Mouse (Mus musculus): ENCODE data around the gene Gm3448. TPM values are rescaled to one million over a fixed set of nuclear protein-coding genes. Genes with fewer than 3 reads are reported as not detected.
"Not testable (repeated sequence)": the region's sequence is repeated elsewhere in the genome, so short reads cannot be mapped to it uniquely, and the experiment has no call there.

Gm3448 gene
- polyA plus RNA-seq (2014; fragmentation: Nextera tagmentation; extraction: Ambion mirVana) = 3.8 and 4.6 TPM in 2 replicates

DNA sequence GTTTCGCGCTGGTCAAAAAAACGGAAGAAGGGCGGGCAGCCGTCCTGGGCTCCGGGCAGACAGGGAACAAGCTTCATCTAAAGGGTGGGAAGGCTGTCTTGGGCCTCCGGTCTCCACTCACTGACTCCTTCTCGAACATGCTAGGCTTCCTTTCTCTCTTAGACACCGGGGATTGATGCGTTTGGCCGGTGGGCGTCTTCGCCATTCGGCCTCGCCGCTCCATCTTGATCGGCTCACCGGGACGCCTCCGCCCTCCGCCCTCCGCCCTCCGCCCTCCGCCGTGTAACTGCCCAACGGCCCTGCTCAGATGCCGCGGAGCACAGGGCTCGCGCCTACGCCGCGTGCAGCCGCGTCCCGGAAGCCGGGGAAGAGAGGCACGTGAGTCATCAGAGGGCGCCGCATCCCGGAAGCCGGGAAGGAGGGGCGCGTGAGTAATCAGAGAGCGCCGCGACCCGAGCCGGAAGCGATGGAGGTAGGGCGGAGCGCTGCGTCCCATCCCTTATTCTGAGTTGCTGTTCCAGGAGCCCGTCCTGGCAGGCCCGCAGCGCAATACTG, at the start of gene Gm3448, which contains the start of the genes Ermard and Tcte3:
Gene Gm3448 (minus strand): TSS at position 363 of the 555 bp plus-strand sequence.
Gene Ermard (plus strand): TSS at position 34 of the 555 bp plus-strand sequence.
Gene Tcte3 (minus strand): TSS at position 314 of the 555 bp plus-strand sequence.
- H3K27me3 ChIP-seq (ENCODE audit: control insufficient read depth, insufficient read depth, low read length); H3K36me3 ChIP-seq (ENCODE audit: control insufficient read depth, insufficient read depth, low read length); H3K9me3 ChIP-seq (ENCODE audit: control insufficient read depth, low read length); H3K27ac ChIP-seq (ENCODE audit: low read depth, low read length); H3K4me3 ChIP-seq (ENCODE audit: low read depth, low read length); H3K4me2 ChIP-seq; DNase-seq (ENCODE audit: low spot score, missing footprints); H3K9ac ChIP-seq (ENCODE audit: low read length); H3K4me1 ChIP-seq (ENCODE audit: control insufficient read depth, insufficient read depth, low read length): not testable (repeated sequence)
- ATAC-seq (ENCODE audit: low FRiP score) = peak; percentile 98
- WGBS = 0% methylated on average over 12 of the region's 56 CpGs

DNA sequence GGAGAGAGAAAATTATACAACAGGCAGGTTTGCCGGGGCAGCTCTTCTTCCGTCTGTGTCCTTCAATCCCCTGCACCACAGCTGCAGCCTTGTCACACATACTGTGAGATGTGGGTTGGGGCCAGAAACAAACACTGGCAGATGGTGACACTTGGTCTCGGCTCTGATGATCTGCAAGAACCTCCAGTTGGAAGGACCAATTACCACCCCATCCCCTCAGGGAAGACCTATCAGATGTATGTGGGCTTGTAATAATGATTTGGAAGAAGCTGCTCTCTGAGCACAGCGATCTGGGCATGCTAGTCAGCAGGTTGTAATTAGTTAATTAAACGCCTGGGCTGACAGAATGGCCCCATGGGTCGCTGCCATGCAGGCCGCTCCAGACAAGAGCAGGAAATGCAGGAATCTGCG, 47.3 kb upstream of the Gm3448 start:
- DNase-seq (ENCODE audit: low spot score, missing footprints) = no peak
- 35% methylated on average over 8 of the region's 8 CpGs for WGBS
- Histone ChIP-seq H3K4me2 (no peak overlapping the region), H3K4me1 (ENCODE audit: control insufficient read depth, insufficient read depth, low read length) (peaks cover 10% of the 10 kb centered on the region), H3K27ac (ENCODE audit: low read depth, low read length) (peak overlapping the region; percentile 35), H3K4me3 (ENCODE audit: low read depth, low read length) (no peak overlapping the region), H3K9me3 (ENCODE audit: control insufficient read depth, low read length) (no peaks in the 10 kb centered on the region), H3K36me3 (ENCODE audit: control insufficient read depth, insufficient read depth, low read length) (no peaks in the 10 kb centered on the region), H3K9ac (ENCODE audit: low read length) (no peak overlapping the region), H3K27me3 (ENCODE audit: control insufficient read depth, insufficient read depth, low read length) (no peaks in the 10 kb centered on the region)
- peak; percentile 74 for ATAC-seq (ENCODE audit: low FRiP score)

DNA sequence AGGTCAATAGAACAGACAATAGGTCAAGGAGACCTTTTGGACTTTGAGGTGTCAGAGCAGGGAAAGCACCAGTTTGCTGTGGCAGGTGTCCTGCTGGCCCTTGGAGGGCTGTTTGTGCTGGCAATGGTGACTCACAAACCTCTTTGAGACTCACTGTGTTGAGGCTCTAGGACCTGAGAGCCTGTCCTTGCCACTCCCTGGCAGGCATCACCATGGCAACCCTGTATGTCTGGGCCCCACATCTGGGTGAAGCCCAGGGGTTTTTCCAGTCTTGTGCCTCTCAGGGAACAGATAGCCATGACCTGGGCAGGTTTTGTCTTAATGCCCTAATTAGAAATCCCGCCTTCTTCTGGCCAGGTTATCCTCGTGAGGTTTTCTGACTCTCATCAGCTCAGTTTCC, 46.8 kb upstream of the Gm3448 start:
- peak overlapping the region; percentile 35 for H3K27ac ChIP-seq (ENCODE audit: low read depth, low read length)
- 35% methylated on average over 2 of the region's 2 CpGs for WGBS
- H3K9me3 ChIP-seq (ENCODE audit: control insufficient read depth, low read length) = no peaks in the 10 kb centered on the region
- H3K9ac ChIP-seq (ENCODE audit: low read length) = no peak overlapping the region
- no peak overlapping the region for H3K4me3 ChIP-seq (ENCODE audit: low read depth, low read length)
- DNase-seq (ENCODE audit: low spot score, missing footprints) (no peak), ATAC-seq (ENCODE audit: low FRiP score) (peak; percentile 47)
- H3K4me1 ChIP-seq (ENCODE audit: control insufficient read depth, insufficient read depth, low read length) = peaks cover 8% of the 10 kb centered on the region
- H3K36me3 ChIP-seq (ENCODE audit: control insufficient read depth, insufficient read depth, low read length) = no peaks in the 10 kb centered on the region
- H3K27me3 ChIP-seq (ENCODE audit: control insufficient read depth, insufficient read depth, low read length) = no peaks in the 10 kb centered on the region
- no peak overlapping the region for H3K4me2 ChIP-seq

DNA sequence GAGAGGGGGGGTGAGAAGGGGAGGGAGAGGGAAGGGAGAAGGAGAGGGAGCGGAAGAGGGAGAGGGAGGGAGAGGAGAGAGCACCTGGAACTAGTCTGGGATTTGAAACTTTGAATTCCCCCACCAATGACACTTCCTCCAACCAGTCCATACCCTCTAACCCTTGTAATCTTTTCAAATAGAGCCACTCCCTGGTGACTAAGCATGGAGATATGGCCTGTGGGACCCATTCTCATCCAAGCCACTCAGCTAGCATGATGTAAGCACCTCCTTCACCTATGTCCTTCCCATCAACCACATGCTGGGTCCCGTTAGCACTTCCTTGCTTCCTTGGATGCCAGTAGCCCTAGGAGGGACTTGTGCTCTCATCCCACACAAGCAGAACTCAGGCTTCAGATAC, 43.7 kb upstream of the Gm3448 start:
- ATAC-seq (ENCODE audit: low FRiP score) (no peak), DNase-seq (ENCODE audit: low spot score, missing footprints) (peak; percentile 69)
- Histone ChIP-seq H3K27me3 (ENCODE audit: control insufficient read depth, insufficient read depth, low read length) (no peaks in the 10 kb centered on the region), H3K36me3 (ENCODE audit: control insufficient read depth, insufficient read depth, low read length) (no peaks in the 10 kb centered on the region), H3K4me3 (ENCODE audit: low read depth, low read length) (no peak overlapping the region), H3K27ac (ENCODE audit: low read depth, low read length) (no peak overlapping the region), H3K4me2 (no peak overlapping the region), H3K9ac (ENCODE audit: low read length) (no peak overlapping the region), H3K9me3 (ENCODE audit: control insufficient read depth, low read length) (no peaks in the 10 kb centered on the region), H3K4me1 (ENCODE audit: control insufficient read depth, insufficient read depth, low read length) (peaks cover 16% of the 10 kb centered on the region)
- WGBS = 78% methylated on average over 2 of the region's 2 CpGs

DNA sequence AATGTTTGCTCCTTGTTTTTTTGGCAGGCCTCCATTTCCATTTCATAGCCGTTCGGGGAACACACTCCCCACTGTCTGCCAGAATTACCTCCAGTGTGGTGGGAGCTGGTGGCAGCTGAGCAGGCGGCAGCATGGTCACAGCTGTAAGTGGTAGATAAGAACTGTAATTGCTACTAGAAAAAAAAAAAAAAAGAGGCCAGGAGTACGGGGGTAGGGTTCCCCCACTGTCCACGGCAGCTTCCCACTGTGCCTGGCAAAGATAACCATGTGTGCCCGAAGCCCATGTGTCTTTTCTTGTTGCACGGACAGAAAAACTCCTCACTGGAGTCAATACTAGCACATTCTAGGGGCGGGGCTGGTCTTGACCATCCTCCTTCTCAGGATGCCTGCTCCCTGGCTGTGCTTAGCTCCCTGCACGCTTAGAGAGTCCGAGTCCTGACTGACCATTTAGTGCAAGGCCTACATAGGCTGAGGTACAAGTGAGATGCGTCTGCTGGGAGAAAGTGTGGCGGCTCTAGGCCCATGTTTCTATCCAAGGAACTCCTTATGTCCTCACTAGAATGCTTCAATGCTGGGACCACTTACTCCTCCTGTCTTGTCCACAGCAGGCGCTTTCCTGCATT, 43.0 kb upstream of the Gm3448 start:
- Histone ChIP-seq H3K4me3 (ENCODE audit: low read depth, low read length) (no peak overlapping the region), H3K9ac (ENCODE audit: low read length) (no peak overlapping the region), H3K9me3 (ENCODE audit: control insufficient read depth, low read length) (no peaks in the 10 kb centered on the region), H3K36me3 (ENCODE audit: control insufficient read depth, insufficient read depth, low read length) (no peaks in the 10 kb centered on the region), H3K27me3 (ENCODE audit: control insufficient read depth, insufficient read depth, low read length) (no peaks in the 10 kb centered on the region), H3K27ac (ENCODE audit: low read depth, low read length) (no peak overlapping the region; the same call in 1 of the 2 replicates), H3K4me1 (ENCODE audit: control insufficient read depth, insufficient read depth, low read length) (peaks cover 16% of the 10 kb centered on the region), H3K4me2 (no peak overlapping the region)
- DNase-seq (ENCODE audit: low spot score, missing footprints) = peak; percentile 61
- 73% methylated on average over 13 of the region's 13 CpGs for WGBS
- peak; percentile 22; the same call in 1 of the 2 replicates for ATAC-seq (ENCODE audit: low FRiP score)

DNA sequence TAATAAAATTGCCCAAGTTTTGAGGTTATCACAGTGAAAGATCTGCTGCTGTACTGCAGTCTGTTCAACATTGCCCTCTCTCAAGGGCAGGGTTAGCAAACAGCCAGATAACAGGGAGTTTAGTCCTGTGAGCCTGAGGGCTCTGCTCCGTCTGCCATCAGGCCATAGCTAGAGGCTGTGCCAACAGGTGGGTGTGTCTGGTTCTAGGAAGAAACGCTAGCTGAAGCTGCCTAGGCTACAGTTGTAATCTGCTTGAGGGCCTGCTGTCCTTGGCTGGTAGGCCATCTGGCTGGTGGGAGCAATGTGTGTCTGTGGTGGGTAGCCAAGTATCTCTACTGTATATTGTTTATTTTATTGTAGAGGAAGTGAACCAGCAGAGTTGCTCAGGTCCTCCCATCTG, 36.2 kb upstream of the Gm3448 start:
- ATAC-seq (ENCODE audit: low FRiP score) (no peak), DNase-seq (ENCODE audit: low spot score, missing footprints) (no peak)
- Histone ChIP-seq H3K27ac (ENCODE audit: low read depth, low read length) (no peak overlapping the region), H3K9me3 (ENCODE audit: control insufficient read depth, low read length) (no peaks in the 10 kb centered on the region), H3K4me2 (no peak overlapping the region), H3K36me3 (ENCODE audit: control insufficient read depth, insufficient read depth, low read length) (no peaks in the 10 kb centered on the region), H3K9ac (ENCODE audit: low read length) (no peak overlapping the region), H3K4me3 (ENCODE audit: low read depth, low read length) (no peak overlapping the region), H3K27me3 (ENCODE audit: control insufficient read depth, insufficient read depth, low read length) (no peaks in the 10 kb centered on the region), H3K4me1 (ENCODE audit: control insufficient read depth, insufficient read depth, low read length) (peaks cover 8% of the 10 kb centered on the region; the same call in 1 of the 2 replicates)
- WGBS = 55% methylated on average over 2 of the region's 2 CpGs

DNA sequence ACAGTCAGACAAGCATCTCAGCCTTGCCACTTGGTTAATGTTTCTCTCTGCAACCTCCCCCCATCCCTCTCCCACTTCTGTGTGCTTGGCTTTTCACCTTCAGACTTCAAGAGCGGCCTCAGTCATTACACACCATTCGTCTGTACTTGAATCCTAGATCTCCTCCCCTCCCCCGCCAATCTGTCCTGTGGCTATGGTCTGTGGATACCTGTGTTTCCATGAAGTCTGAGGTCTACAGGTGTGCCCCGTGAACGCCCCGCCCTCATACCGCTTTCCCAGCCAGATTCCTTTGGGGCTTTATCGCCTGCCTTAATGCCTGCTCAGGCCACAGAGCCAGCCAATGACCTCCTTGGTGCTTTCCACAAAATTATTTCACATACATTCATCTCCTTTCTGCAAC, 33.7 kb upstream of the Gm3448 start:
- WGBS = 80% methylated on average over 8 of the region's 8 CpGs
- Histone ChIP-seq H3K27me3 (ENCODE audit: control insufficient read depth, insufficient read depth, low read length) (no peaks in the 10 kb centered on the region), H3K9ac (ENCODE audit: low read length) (no peak overlapping the region), H3K4me2 (no peak overlapping the region), H3K27ac (ENCODE audit: low read depth, low read length) (no peak overlapping the region), H3K9me3 (ENCODE audit: control insufficient read depth, low read length) (no peaks in the 10 kb centered on the region), H3K36me3 (ENCODE audit: control insufficient read depth, insufficient read depth, low read length) (no peaks in the 10 kb centered on the region), H3K4me3 (ENCODE audit: low read depth, low read length) (no peak overlapping the region), H3K4me1 (ENCODE audit: control insufficient read depth, insufficient read depth, low read length) (no peaks in the 10 kb centered on the region)
- DNase-seq (ENCODE audit: low spot score, missing footprints) = no peak
- ATAC-seq (ENCODE audit: low FRiP score) = no peak

DNA sequence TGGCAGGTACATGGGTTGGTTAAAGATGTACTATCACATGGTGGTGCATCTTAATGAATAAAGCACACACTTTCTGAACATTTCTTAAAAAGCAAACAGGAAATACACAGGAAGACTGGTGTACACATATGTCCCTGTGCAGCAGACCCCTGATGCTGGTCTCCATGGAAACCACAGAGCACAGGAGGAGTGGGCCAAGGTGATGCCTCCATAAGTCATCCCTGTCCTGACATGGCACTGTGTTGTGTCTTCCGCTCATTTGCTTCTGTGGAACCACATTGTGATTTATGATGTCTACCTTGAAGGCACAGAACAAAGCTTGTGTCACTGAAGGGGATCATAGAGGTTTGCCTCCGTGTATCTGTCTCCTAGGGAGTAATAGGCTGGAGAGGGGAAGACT, 30.9 kb upstream of the Gm3448 start:
- Histone ChIP-seq H3K27me3 (ENCODE audit: control insufficient read depth, insufficient read depth, low read length) (no peaks in the 10 kb centered on the region), H3K9me3 (ENCODE audit: control insufficient read depth, low read length) (no peaks in the 10 kb centered on the region), H3K4me2 (no peak overlapping the region), H3K36me3 (ENCODE audit: control insufficient read depth, insufficient read depth, low read length) (no peaks in the 10 kb centered on the region), H3K27ac (ENCODE audit: low read depth, low read length) (no peak overlapping the region), H3K4me3 (ENCODE audit: low read depth, low read length) (no peak overlapping the region), H3K9ac (ENCODE audit: low read length) (no peak overlapping the region), H3K4me1 (ENCODE audit: control insufficient read depth, insufficient read depth, low read length) (no peaks in the 10 kb centered on the region)
- WGBS = 79% methylated on average over 2 of the region's 2 CpGs
- ATAC-seq (ENCODE audit: low FRiP score) = no peak
- no peak for DNase-seq (ENCODE audit: low spot score, missing footprints)

DNA sequence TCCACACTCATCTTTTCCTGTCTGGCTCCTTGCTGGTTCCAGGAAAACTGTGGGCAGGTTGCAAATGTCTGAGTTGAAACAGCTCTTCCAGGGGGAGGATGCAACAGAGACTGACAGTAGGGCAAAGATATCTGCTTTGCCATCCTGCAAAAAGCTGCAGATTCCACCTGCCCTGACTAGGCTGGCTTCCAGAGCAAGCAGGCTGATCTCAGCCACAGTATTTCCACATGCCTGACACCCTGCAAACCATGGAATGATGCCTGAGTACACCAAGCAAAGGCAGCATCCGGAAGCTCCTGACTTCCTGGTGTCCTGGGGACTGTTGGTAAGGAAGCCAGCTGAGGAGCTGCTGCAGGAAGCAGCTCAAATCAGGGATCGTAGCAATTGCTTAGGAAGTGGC, 27.8 kb upstream of the Gm3448 start:
- H3K4me2 ChIP-seq = no peak overlapping the region
- no peaks in the 10 kb centered on the region for H3K9me3 ChIP-seq (ENCODE audit: control insufficient read depth, low read length)
- H3K4me1 ChIP-seq (ENCODE audit: control insufficient read depth, insufficient read depth, low read length) = peaks cover 8% of the 10 kb centered on the region
- ATAC-seq (ENCODE audit: low FRiP score) = no peak
- 77% methylated on average over 2 of the region's 2 CpGs for WGBS
- no peak overlapping the region for H3K4me3 ChIP-seq (ENCODE audit: low read depth, low read length)
- H3K9ac ChIP-seq (ENCODE audit: low read length) = no peak overlapping the region
- H3K27ac ChIP-seq (ENCODE audit: low read depth, low read length) = no peak overlapping the region
- no peak for DNase-seq (ENCODE audit: low spot score, missing footprints)
- no peaks in the 10 kb centered on the region for H3K36me3 ChIP-seq (ENCODE audit: control insufficient read depth, insufficient read depth, low read length)
- no peaks in the 10 kb centered on the region for H3K27me3 ChIP-seq (ENCODE audit: control insufficient read depth, insufficient read depth, low read length)
